Mouse (Mus musculus): Measurements from ENCODE around the gene Gm21974.

DNA sequence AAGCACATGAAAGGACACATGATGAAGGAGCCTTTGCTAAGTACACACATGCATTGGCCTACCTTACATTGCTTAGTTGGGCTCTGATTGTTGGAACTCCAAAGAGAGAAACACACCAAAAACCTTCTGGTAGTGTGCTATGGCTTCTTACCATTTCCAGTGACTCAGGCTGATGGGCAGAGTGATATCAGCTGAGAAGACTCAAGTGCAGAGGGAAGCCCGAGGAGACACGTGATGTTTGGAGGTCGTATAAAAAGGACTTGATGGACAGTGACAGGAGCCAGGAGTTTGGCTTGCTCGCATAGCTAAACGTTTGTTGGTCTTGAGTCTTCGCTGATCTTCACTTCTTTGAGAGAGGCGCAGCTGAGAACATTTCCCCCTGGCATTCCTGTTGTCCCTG is 2.3 kb upstream of the Gm21974 start:
- TF ChIP-seq CTCF (IDR thresholded peaks at IDR 0.05) = no peak
- no peak for TF ChIP-seq EP300 (IDR thresholded peaks at IDR 0.05; ENCODE audit: insufficient read depth, low read depth, low read length)
